Mouse (Mus musculus) T-helper 17 cell (primary cell): ENCODE results near the gene Plk5.

ENCODE experiments used
- in situ Hi-C, 2 experiments: fragments of 300-600 bp; cut with MboI, MseI; formaldehyde crosslinking; loops; 1 replicate in 1 of 2; 2 replicates in 1 of 2; pipeline ENCODE4 v1.15.1; 2025; ENCODE audit warnings: high pct_unique_total_duplicates in 2 of 2

Gene Plk5

GRCm38 (mm10) chr10:80356737-80357136 lies 478 bp downstream of the Plk5 start:
- in situ Hi-C loops, result no loop called here

- in situ Hi-C loops, result no loop called here
These were observed 1.1 kb downstream of the Plk5 start for GRCm38 (mm10) chr10:80357336-80357735.

GRCm38 (mm10) chr10:80357994-80358639 lies 1.9 kb downstream of the Plk5 start:
- in situ Hi-C loops, result no loop called here

- in situ Hi-C loops, result no loop called here
These were observed 7.5 kb downstream of the Plk5 start for GRCm38 (mm10) chr10:80363734-80364133.

- in situ Hi-C loops, result no loop called here
These were observed 9.5 kb downstream of the Plk5 start for GRCm38 (mm10) chr10:80365736-80366135.

GRCm38 (mm10) chr10:80367954-80368353 lies 11.7 kb downstream of the Plk5 start:
- in situ Hi-C loops, result no loop called here

- in situ Hi-C loops, result no loop called here
These were observed 12.1 kb downstream of the Plk5 start for GRCm38 (mm10) chr10:80368392-80368791.

GRCm38 (mm10) chr10:80369995-80370747 lies 13.9 kb downstream of the Plk5 start:
- in situ Hi-C loops, result loop anchor here in 1 of 2 experiments (5.0 kb wide), 1 partner anchor 33 kb away; no protein-coding TSS in a partner anchor

- in situ Hi-C loops, result loop anchor here in 1 of 2 experiments (5.0 kb wide), 1 partner anchor 34 kb away; no protein-coding TSS in a partner anchor
These were observed 15.2 kb downstream of the Plk5 start for GRCm38 (mm10) chr10:80371411-80371966.

- in situ Hi-C loops, result loop anchor here in 1 of 2 experiments (5.0 kb wide), 1 partner anchor 35 kb away; no protein-coding TSS in a partner anchor
These were observed 15.7 kb downstream of the Plk5 start for GRCm38 (mm10) chr10:80371983-80372382.

- in situ Hi-C loops, result loop anchor here in 1 of 2 experiments (5.0 kb wide), 1 partner anchor 35 kb away; no protein-coding TSS in a partner anchor
These were observed 16.4 kb downstream of the Plk5 start for GRCm38 (mm10) chr10:80372706-80373105.

GRCm38 (mm10) chr10:80374063-80374462 lies 17.8 kb downstream of the Plk5 start:
- in situ Hi-C loops, result loop anchor here in 1 of 2 experiments (5.0 kb wide), 1 partner anchor 37 kb away; no protein-coding TSS in a partner anchor

- in situ Hi-C loops, result loop anchor here in 1 of 2 experiments (5.0 kb wide), 1 partner anchor 39 kb away; no protein-coding TSS in a partner anchor
These were observed 19.9 kb downstream of the Plk5 start for GRCm38 (mm10) chr10:80376160-80376559.

- in situ Hi-C loops, result loop anchor here in 1 of 2 experiments (5.0 kb wide), 1 partner anchor 40 kb away; no protein-coding TSS in a partner anchor
These were observed 21.5 kb downstream of the Plk5 start for GRCm38 (mm10) chr10:80377716-80378115.

- in situ Hi-C loops, result no loop called here
These were observed 26.5 kb downstream of the Plk5 start for GRCm38 (mm10) chr10:80382641-80383365.

- in situ Hi-C loops, result no loop called here
These were observed 27.2 kb downstream of the Plk5 start for GRCm38 (mm10) chr10:80383431-80383830.

- in situ Hi-C loops, result no loop called here
These were observed 27.9 kb downstream of the Plk5 start for GRCm38 (mm10) chr10:80384115-80384639.

GRCm38 (mm10) chr10:80384709-80385108 lies 28.4 kb downstream of the Plk5 start:
- in situ Hi-C loops, result no loop called here

- in situ Hi-C loops, result no loop called here
These were observed 29.1 kb downstream of the Plk5 start for GRCm38 (mm10) chr10:80385310-80385709.

- in situ Hi-C loops, result no loop called here
These were observed 29.8 kb downstream of the Plk5 start for GRCm38 (mm10) chr10:80385811-80386734.
